Mouse (Mus musculus): ENCODE results near the gene Olfr462.

DNA sequence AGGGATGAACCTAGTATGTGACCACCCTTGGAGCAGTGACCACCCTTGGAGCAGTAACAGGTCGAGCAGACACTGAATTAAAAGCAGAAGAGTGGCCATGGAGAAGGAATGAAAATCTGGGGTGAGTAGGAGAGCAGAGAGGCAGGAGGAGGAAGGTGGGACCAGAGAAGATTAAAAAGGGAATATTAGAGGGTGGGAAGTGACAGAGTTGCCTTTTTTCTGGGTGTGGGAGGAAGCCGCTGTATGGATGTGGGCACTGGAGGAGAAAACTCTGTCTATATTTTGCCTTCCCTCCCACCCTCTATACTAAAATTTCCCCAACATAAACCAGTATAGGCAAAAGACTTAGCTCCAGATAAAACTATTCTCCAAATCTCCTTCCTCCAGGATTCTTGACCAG is 28.2 kb upstream of the Olfr462 start:
- TF ChIP-seq POLR2A (IDR thresholded peaks at IDR 0.05; ENCODE audit: insufficient read depth, low read length) (no peak), CTCF (IDR thresholded peaks at IDR 0.05; ENCODE audit: low read depth, low read length) (no peak)
